Mouse (Mus musculus) CH12F3 (cell line): ENCODE data around the gene Cldn4.
"Not testable (repeated sequence)": the region's sequence is repeated elsewhere in the genome, so short reads cannot be mapped to it uniquely, and the experiment has no call there.

Source experiments
- in situ Hi-C: fragments of 300-500 bp; cut with MboI; formaldehyde crosslinking; loops from 2 replicates; pipeline ENCODE4 v1.14.3; 2020; ENCODE audit warnings: low sequenced_read_pairs

Gene Cldn4

DNA sequence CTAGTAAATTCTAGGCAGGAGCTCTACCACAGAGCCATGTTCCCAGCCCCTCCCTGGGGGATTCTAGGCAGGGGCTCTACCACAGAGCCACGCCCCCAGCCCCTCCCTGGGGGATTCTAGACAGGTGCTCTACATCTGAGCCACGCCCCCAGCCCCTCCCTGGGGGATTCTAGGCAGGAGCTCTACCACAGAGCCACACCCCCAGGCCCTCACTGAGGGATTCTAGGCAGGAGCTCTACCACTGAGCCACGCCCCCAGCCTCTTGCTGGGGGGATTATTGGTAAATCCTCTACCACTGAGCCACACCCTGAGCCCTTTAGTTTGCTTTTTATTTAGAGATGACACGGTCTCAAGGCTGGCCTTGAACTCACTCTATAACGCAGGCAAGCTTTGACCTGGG, 13.0 kb downstream of the Cldn4 start:
- in situ Hi-C loops = not testable (repeated sequence)

DNA sequence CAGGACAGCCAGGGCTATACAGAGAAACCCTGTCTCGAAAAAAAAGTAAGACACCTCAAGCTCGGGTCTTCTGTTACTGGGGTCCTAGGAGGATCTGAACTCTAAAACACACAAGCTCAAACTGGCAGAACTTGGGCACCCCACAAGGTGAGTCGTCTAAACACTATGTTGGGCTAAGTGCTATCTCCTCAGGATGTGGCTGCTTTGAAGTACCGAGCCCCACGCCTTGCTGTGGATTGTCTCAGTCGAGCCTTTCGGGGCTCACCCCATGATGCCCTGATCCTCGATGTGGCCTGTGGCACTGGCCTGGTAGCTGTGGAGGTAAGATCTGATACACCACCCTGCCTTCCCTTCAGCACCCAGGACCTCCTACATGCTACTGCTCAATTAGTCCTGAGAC, 13.5 kb downstream of the Cldn4 start:
- in situ Hi-C loops = no loop called here

GRCm38 (mm10) chr5:134932903-134933276, 13.8 kb downstream of the Cldn4 start:
- in situ Hi-C loops = no loop called here

GRCm38 (mm10) chr5:134932179-134932902, 14.4 kb downstream of the Cldn4 start, which contains the start of gene Mettl27:
Gene Mettl27 (plus strand): TSS chr5:134932368.
- in situ Hi-C loops = no loop called here

DNA sequence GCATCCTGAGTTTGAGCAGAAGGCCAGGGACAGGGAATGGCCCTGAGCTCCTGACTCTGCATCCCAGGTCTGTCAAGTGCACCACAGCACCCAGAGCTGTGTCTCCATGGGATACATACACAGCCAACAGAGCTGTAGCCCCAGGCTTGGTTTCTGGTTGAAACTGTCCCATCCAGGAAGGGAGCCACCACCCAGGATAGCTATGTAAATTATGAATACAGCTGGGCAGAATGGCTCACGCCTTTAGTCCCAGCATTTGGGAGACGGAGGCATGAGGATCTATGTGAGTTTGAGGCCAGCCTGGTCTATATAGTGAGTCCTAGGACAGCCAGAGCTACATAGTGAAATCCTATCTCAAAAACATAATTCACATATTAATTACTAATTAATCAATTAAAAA, 16.7 kb downstream of the Cldn4 start:
- in situ Hi-C loops = no loop called here

DNA sequence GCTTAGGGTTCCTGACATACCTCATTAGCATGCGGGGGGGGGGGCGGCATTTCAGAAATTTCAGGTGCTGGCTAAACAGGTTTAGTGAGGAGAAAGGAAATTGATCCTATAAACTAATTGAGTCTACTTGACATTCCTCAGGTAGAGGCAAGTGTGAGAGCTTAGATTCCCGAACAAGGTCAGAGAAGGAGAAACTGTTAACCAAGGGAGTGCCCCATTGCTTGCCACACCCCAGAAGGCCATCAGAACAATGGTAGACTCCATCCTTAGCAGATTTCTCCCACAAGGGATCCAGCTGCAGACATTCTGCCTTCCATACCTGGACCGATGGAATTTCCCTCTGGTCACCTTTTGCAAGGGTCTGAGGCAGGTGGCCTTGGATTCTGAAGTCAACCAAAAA, 20.0 kb downstream of the Cldn4 start:
- in situ Hi-C loops = no loop called here

DNA sequence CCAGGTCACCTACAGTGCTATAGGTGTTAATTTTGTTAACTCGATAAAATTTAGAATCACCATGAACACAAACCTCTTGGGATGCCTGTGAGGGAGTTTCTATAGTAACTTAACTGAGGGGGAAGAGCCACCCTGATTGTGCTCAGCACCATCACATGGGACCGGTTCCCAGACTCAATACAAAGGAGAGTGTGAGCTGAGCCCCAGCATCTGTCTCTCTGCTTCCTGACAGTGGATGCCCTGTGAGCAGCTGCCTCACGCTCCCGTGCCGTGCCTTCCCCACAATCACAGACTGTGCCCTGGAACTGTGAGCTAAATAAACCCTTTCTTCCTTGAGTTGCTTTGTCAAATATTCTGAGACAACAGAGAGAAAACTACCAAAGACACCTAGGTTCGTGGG, 23.6 kb downstream of the Cldn4 start:
- in situ Hi-C loops = no loop called here

DNA sequence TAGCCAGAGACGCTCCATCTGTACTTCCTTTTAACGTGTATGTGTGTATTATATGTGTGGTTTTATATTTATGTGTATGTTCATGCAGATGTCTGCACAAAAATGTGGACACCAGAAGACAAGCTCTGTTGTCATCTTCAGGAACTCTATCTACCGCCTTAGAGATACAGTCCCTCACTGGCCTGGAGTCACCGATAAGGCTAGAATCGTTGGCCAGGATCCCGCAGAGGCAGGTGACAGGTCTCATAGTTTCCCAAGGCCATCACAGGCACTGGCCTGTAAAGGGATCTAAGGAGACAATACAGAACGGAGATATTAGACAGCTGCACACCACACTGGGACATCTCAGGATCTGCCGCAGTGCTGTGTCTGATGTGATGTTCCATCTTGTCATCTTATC, 25.6 kb downstream of the Cldn4 start:
- in situ Hi-C loops = no loop called here

- in situ Hi-C loops = no loop called here
Observed at GRCm38 (mm10) chr5:134920106-134920687, 26.5 kb downstream of the Cldn4 start.

- in situ Hi-C loops = loop anchor here (5.0 kb wide), 1 partner anchor 48 kb away; no protein-coding TSS in a partner anchor
Observed at GRCm38 (mm10) chr5:134919097-134919496, 27.6 kb downstream of the Cldn4 start.

DNA sequence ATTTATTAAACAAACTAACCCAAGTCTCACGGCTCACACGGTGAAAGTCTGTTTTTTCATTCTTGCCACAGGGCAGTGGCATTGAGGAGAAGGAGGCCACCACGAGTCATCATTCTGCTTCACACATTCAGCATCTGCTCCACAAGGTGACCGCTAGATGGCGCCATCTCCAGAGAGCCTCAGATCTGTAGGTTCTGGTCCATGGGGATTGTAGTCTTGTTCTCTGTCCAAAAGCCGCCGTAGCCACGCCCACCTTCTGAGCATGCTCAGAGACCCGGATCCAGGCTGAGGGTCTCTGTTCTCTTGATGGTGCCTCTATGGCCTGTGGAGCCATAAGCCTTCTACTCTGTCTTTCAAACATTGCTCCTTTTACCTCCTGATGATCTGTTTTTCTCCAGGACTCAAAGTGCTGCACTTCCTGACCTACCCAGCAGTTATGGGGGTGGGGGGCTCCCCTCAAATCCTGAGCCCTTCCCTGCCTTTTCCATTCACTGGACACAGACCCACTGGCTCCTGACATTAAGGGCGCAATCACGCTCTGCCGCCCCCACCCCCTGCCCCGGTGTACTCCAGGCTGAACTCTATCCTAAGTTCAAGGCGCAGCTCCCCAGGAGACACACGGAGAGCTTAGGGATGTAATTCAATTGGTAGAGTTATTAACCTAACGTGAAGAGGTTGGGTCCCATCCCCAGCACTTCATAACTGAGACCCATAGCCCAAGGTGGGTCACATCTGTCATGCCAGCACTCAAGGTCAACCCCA, 28.5 kb downstream of the Cldn4 start:
- in situ Hi-C loops = loop anchor here (5.0 kb wide), 1 partner anchor 49 kb away; no protein-coding TSS in a partner anchor

DNA sequence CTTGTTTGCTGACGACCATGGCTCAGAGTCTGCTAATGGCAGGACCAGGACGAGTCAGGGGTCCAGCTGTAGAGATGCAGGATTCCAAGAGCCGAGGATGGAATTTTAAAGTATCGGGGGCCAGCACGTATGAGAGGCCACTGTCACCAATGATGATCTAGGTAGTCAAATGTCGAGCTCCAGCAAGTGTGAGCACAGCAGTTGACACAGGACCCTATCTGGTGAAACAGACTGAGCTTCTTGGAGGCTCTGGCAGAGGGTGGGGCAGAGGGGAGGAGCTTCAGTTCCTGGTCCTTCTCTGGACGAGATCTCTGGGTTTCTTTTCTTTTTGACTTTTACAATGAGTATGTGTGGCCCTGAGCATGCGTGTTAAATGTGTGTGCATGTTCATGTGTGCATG, 31.4 kb downstream of the Cldn4 start, which contains the start of gene Cldn13:
TSS of gene Cldn13 (minus strand) at position 216 of the 400 bp plus-strand sequence.
- in situ Hi-C loops = loop anchor here (5.0 kb wide), 1 partner anchor 52 kb away; no protein-coding TSS in a partner anchor

DNA sequence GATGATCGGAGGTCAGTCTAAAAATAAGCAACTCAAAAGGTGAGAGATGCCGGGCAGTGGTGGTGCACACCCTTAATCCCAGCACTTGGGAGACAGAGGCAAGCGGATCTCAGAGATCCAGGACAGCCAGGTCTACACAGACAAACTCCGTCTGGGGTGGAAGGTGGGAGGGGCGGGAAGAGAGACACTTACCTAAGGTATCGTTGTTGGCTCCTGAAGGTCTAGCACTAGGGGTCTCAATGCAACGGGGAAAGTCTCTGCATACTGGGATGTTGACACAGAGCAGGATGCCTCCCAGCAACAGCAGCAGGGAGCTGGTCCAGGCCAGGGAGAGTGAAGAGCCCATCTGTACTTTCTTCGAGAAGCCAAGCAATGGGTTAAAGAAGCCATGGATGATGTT, 32.2 kb downstream of the Cldn4 start:
- in situ Hi-C loops = no loop called here

DNA sequence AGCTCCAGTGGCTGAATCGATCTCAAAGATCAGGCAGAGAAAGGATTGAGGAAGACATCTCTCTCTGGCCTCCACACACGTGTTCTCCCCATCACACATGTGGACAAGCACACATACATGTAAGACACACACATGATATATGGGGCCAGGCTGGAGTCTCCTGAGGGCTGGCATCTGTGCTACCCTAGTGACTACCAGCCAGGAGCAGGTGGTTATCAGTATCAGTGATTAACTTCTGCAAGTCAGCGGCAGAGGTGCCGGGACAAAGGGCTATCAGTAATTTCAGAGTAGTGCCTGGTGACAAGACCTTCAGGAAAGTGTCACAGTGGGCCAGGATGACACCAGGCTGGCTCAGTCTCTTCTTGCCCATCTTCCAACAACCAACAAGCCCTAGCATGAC, 33.0 kb downstream of the Cldn4 start:
- in situ Hi-C loops = no loop called here

DNA sequence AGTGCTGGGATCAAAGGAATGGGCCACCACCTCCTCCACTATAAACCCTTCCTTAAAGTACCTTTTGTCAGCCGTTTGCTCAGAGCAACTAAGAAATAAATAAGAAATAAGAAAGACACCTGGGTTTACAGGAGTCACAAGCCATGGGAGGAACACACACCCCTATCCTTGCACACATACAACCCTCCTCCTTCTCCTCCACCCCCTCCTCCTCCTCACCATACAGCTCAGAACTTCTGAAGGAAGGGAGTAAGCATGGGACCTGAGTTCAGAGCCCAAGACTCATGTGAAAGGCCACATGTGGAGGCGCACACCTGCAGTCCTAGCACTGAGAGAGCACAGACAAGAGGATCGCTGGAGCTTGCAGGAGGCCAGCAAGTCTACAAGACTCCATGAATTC, 33.4 kb downstream of the Cldn4 start:
- in situ Hi-C loops = no loop called here

- in situ Hi-C loops = no loop called here
Observed at GRCm38 (mm10) chr5:134911901-134912300, 34.8 kb downstream of the Cldn4 start.

DNA sequence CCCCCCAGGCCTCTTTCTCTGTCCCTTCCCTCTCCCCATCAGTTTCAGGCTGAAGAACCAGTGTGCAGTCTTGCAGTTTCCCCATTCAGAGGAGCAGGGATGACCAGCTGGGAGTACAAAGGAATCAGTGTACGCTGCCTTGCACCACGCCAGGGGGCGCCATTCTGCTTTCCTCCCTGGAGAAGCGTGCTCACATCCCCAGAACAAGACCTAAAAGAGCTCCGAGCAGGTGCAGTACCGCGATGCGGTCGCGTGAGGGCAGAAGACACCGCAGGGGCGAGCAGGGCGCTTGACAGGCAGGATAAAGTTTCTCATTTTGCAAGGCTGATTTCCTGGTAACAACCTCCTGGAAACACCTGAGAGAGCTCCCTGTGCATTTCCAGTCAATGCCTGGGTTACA, 39.6 kb downstream of the Cldn4 start:
- in situ Hi-C loops = no loop called here

DNA sequence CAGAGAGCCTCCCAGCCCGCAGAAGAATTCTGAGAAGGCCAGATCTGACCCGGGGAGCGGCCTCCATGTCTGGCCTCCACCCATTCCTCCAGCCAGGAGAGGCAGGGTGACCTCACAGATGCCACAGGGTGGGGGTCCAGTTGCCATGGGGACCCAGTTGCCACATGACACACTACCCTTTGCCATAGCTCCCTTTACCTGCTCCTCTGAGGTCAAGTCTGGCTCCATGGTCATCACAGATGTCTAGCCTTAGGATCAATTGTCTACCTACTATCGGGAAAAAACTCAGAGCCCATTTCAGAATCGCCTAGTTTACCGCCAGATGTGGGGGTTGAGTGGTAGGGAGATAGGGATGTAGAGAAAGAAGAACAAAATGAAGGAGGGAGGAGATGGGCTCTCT, 40.1 kb downstream of the Cldn4 start, which contains the start of gene Tmem270:
TSS of gene Tmem270 (minus strand) at position 101 of the 400 bp plus-strand sequence.
- in situ Hi-C loops = no loop called here

GRCm38 (mm10) chr5:134901644-134902027, 45.1 kb downstream of the Cldn4 start:
- in situ Hi-C loops = no loop called here

DNA sequence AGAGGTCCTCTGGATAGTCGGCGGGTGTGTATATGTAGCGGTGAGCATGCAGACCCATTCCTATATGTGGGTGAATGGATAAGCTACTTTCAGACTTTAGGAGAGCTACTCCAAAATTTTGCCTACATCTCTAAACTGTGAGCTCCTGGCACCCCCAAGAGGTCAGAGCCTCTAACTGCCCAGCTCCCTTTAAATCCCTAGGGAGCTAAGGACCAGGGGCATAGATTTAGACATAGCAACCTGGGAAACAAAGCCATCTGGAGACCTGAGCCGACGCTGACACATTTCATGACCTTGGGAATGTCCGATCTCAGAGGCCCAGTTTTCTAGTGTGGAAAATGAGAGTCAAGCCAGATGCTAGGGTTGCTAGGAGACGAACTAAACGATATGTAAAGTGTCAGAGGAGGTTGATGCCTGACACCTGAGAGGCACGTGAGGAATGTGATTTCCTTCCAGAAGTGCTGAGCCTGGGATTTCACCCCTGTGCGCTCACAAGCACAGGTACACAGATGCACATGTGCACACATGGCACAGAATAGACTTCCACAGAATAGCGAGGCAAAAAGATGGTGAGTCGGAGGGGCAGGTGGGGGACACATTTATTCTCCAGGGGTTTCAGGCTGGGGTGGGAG, 45.6 kb downstream of the Cldn4 start:
- in situ Hi-C loops = no loop called here

- in situ Hi-C loops = no loop called here
Observed at GRCm38 (mm10) chr5:134897596-134897995, 49.1 kb downstream of the Cldn4 start.
